Mouse (Mus musculus) midbrain, embryonic 12.5 days (tissue): ENCODE data around the gene Ptpre. TPM values are rescaled to one million over a fixed set of nuclear protein-coding genes. Genes with fewer than 3 reads are reported as not detected.
"Not testable (repeated sequence)": the region's sequence is repeated elsewhere in the genome, so short reads cannot be mapped to it uniquely, and the experiment has no call there.

Source experiments
- ATAC-seq: fragments of 200-750 bp; cut with Nextera tagmentation; 2 replicates; pipeline ENCODE4 v1.8.0; 2017; ENCODE audit warnings: low read depth, moderate TSS enrichment, moderate library complexity; ENCODE audit not compliant: low FRiP score
- H3K27ac ChIP-seq: fragments of 300-500 bp; sonication (generic); replicated peaks from 2 replicates; pipeline ENCODE4 v1.5.1; 2016; ENCODE audit warnings: mild to moderate bottlenecking
- H3K27me3 ChIP-seq: fragments of 300-500 bp; sonication (generic); 2 replicates; pipeline ENCODE4 v1.6.1; 2016; ENCODE audit warnings: mild to moderate bottlenecking
- H3K36me3 ChIP-seq: fragments of 300-500 bp; sonication (generic); 2 replicates; pipeline ENCODE4 v1.6.1; 2016
- H3K4me1 ChIP-seq: fragments of 300-500 bp; sonication (generic); 2 replicates; pipeline ENCODE4 v1.6.1; 2016
- H3K4me2 ChIP-seq: fragments of 300-500 bp; sonication (generic); replicated peaks from 2 replicates; pipeline ENCODE4 v1.6.1; 2016; ENCODE audit warnings: mild to moderate bottlenecking, moderate library complexity
- H3K4me3 ChIP-seq: fragments of 300-500 bp; sonication (generic); 2 replicates; pipeline ENCODE4 v1.5.1; 2016; ENCODE audit warnings: mild to moderate bottlenecking
- H3K9ac ChIP-seq: fragments of 300-500 bp; sonication (generic); replicated peaks from 2 replicates; pipeline ENCODE4 v1.6.1; 2016; ENCODE audit warnings: mild to moderate bottlenecking, moderate library complexity
- H3K9me3 ChIP-seq: fragments of 300-500 bp; sonication (generic); 2 replicates; pipeline ENCODE4 v1.6.1; 2016; ENCODE audit warnings: mild to moderate bottlenecking
- WGBS: fragments of 180-500 bp; shearing (Covaris S2); methylation state at CpG from one replicate; pipeline ENCODE4 v1.1.7; 2016; 5-methylcytosine and 5-hydroxymethylcytosine counted together
- polyA plus RNA-seq: library from polyadenylated mRNA; unstranded; fragments of >200 nt; fragmentation: Nextera tagmentation; extraction: Ambion mirVana; gene quantifications from 2 replicates; pipeline ENCODE4 v1.2.1, GENCODE M21; 2016

The Ptpre gene
- polyA plus RNA-seq, 1 experiment from 2014 or later, result 1.4 TPM

DNA sequence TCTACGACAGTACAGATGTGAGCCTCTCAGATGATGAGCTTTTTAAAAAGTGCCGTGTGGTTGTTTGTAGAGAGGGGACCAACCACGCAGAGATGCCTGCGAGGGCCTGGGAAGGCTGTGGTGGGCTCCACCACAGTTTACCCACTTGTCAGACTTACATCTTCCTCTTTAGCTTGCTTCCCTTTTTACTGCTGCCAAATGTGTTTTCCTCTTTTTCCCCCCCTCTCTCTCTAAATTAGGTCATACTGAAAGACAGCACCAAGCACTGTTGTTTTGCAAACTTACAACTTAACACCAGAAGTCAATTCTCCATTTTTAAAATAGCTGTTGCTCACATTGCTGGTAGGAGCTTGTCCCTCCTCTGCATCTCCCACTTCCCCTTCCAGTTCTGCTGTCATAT, 117.8 kb downstream of the Ptpre start:
- Histone ChIP-seq H3K36me3 (no peaks in the 10 kb centered on the region), H3K9ac (no peak overlapping the region), H3K4me1 (no peaks in the 10 kb centered on the region), H3K27me3 (no peaks in the 10 kb centered on the region), H3K27ac (no peak overlapping the region), H3K4me3 (no peak overlapping the region), H3K9me3 (no peaks in the 10 kb centered on the region), H3K4me2 (no peak overlapping the region)
- ATAC-seq, result no peak
- WGBS, result 90% methylated on average over 4 of the region's 4 CpGs

DNA sequence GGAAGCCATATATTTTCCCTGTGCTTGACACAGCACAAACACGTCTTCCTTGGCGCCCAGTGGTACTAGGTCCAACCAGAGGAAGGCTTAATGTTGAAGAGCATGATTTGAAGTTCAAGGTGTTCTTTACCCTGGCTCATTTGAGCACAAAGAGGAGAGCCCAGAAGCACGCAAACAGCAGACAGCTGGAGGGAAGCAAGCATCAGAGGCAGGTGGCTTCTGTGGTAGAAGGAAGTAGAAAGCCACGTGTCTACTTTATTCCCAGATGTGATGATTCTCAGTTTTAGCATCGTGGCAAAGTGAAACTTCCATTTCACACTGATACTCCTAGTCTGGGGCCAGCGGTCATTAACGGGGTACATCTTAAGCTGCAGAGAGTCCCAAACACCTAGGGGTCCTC, 120.9 kb downstream of the Ptpre start:
- H3K4me2 ChIP-seq, result no peak overlapping the region
- H3K4me3 ChIP-seq, result no peak overlapping the region
- H3K27me3 ChIP-seq, result no peaks in the 10 kb centered on the region
- H3K36me3 ChIP-seq, result no peaks in the 10 kb centered on the region
- no peaks in the 10 kb centered on the region for H3K4me1 ChIP-seq
- no peaks in the 10 kb centered on the region for H3K9me3 ChIP-seq
- WGBS, result 93% methylated on average over 7 of the region's 7 CpGs
- ATAC-seq, result no peak
- H3K9ac ChIP-seq, result no peak overlapping the region
- H3K27ac ChIP-seq, result no peak overlapping the region

DNA sequence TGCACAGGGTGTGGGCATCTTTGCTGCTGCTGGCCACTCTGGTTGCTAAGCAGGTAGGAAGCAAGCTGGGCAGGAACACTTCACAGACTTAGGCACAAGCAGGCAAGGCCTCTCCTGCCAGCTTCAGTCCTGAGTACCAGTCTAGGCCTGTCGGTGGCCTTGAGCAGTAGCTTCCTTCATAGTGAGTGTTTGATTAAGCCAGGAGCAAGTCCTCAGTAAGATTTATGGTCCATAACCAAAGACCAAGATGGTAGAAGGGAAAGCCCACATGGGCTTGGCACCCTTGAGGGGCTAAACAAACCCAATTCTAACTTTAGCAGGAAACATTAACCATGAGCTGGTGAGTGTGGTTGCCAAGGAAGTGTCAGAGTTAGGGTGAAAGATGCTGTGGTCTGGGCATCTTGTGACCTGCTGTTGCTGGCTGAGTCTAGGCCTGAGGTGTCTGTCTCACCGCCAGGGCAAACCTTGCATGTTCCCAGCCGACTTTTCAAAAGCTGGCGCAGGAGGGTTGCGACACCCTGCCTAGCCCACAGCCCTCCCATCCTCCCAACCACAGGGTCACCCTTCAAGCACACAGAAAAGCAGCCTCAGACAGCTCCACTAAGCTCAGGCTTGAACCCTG, 122.1 kb downstream of the Ptpre start:
- ATAC-seq, result no peak
- no peaks in the 10 kb centered on the region for H3K27me3 ChIP-seq
- H3K4me1 ChIP-seq, result no peaks in the 10 kb centered on the region
- no peaks in the 10 kb centered on the region for H3K36me3 ChIP-seq
- no peak overlapping the region for H3K4me3 ChIP-seq
- no peak overlapping the region for H3K27ac ChIP-seq
- WGBS, result 94% methylated on average over 5 of the region's 5 CpGs
- no peak overlapping the region for H3K4me2 ChIP-seq
- no peaks in the 10 kb centered on the region for H3K9me3 ChIP-seq
- H3K9ac ChIP-seq, result no peak overlapping the region

DNA sequence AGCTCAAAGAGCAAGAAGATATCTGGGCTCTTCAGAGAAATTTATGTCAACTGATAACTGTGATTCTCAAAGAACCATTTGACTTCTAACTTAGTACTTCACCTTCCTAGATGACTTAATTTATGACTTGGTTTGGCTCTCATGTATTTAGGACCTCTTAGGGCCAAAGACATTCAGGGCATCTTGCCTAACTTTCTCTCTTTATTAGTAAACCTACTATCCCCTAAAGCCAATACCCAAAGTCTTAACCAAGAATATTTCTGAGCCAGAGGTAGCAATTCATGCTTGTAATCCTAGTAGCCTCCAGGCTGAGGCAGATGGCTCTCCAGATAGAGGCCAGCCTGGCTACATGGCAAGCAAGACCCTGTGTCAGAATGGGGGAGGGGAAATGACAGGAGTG, 123.0 kb downstream of the Ptpre start:
- ATAC-seq, result no peak
- no peak overlapping the region for H3K9ac ChIP-seq
- no peaks in the 10 kb centered on the region for H3K27me3 ChIP-seq
- H3K4me3 ChIP-seq, result no peak overlapping the region
- H3K27ac ChIP-seq, result no peak overlapping the region
- H3K36me3 ChIP-seq, result no peaks in the 10 kb centered on the region
- no peak overlapping the region for H3K4me2 ChIP-seq
- no peaks in the 10 kb centered on the region for H3K9me3 ChIP-seq
- H3K4me1 ChIP-seq, result no peaks in the 10 kb centered on the region

DNA sequence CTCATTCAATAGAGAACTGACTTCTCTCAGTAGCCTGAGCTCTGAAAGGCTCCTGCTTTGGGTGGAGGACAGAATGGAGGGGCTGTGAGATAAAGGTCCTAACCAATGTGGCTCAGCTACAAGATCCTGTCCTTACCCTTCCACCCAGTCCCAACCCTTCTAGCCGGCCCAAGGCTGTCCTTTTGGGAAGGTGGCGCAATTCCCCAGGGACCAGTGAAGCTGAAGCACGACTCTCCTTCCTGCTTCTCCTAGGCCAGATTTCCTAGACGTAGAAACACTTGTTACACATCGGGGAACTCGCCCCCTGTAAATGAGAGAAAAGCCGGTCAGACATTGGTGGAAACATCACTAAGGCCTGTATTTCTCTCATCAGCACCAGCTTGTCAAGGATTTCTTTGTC, 126.9 kb downstream of the Ptpre start:
- peaks cover 7% of the 10 kb centered on the region; the same call in 1 of the 2 replicates for H3K27me3 ChIP-seq
- H3K4me3 ChIP-seq, result no peak overlapping the region
- no peak overlapping the region for H3K4me2 ChIP-seq
- H3K36me3 ChIP-seq, result no peaks in the 10 kb centered on the region
- WGBS, result 87% methylated on average over 7 of the region's 7 CpGs
- H3K27ac ChIP-seq, result no peak overlapping the region
- peaks cover 4% of the 10 kb centered on the region; the same call in 1 of the 2 replicates for H3K4me1 ChIP-seq
- H3K9me3 ChIP-seq, result no peaks in the 10 kb centered on the region
- no peak overlapping the region for H3K9ac ChIP-seq
- no peak for ATAC-seq

DNA sequence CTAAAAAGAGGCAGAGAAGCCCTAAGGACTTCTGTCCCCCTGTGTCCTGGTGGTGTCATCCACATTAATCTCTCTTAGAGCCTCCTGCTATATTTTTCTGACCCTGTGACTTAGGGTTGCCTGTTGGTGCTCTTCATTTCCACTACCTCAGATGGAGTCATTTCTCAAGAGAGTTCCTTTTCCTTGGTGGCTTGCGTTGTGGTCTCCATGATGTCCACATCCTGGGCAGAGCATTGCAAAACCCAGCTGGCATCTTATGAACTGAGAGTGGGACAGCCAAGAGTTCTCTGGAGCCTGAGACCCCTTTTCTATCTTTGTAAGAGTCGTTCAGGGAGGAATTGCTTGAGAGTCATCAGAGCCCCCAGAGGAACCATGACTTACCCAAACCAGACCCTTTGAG, 129.0 kb downstream of the Ptpre start:
- Histone ChIP-seq H3K36me3 (no peaks in the 10 kb centered on the region), H3K9ac (no peak overlapping the region), H3K9me3 (no peaks in the 10 kb centered on the region), H3K27me3 (peaks cover 7% of the 10 kb centered on the region; the same call in 1 of the 2 replicates), H3K27ac (no peak overlapping the region), H3K4me3 (no peak overlapping the region), H3K4me2 (no peak overlapping the region), H3K4me1 (peaks cover 4% of the 10 kb centered on the region; the same call in 1 of the 2 replicates)
- WGBS, result 95% methylated on average over 2 of the region's 2 CpGs
- ATAC-seq, result no peak

DNA sequence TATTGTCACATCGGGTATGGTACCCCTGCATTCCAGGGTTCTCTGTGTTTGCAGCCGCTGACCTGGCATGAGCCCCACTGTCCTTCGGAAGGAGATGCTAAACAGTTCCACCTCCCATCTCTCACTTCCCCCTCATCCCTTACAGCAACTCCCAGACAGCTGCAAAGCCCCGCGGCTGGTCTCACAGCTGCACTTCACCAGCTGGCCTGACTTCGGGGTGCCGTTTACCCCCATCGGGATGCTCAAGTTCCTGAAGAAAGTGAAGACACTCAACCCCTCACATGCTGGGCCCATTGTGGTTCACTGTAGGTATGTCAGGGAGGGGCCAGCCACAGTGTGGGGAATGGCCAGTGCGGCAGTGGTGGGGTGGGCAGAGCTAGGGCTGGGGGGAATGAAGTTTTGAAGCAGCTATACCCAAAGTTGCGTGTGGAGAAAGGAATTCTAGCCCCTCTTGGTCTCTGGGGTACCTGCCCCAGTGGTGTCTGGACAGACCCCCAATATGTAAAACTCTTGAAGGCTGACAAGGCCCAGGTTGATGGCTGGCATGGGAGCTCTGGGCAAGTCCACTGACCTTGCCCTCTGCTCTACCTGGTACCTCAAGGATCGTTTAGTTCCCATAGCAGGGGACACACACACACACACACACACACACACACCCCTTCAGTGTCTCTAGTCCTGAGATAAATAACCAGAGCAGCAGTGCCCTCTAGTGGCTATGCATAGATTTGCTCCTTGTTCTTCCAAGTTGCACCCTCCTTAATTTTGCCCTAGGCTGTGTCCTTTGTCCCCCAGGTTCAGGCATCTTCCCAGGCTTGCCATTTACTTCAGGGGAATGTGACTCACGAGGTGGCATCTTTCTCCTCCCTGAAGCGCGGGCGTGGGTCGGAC, 131.8 kb downstream of the Ptpre start:
- H3K4me1 ChIP-seq, result peaks cover 4% of the 10 kb centered on the region; the same call in 1 of the 2 replicates
- no peak overlapping the region for H3K4me3 ChIP-seq
- 33% methylated on average over 16 of the region's 16 CpGs for WGBS
- H3K9me3 ChIP-seq, result no peaks in the 10 kb centered on the region
- no peak overlapping the region for H3K27ac ChIP-seq
- ATAC-seq, result peak; percentile 60; the same call in 1 of the 2 replicates
- H3K9ac ChIP-seq, result no peak overlapping the region
- H3K4me2 ChIP-seq, result no peak overlapping the region
- H3K36me3 ChIP-seq, result no peaks in the 10 kb centered on the region
- peaks cover 7% of the 10 kb centered on the region; the same call in 1 of the 2 replicates for H3K27me3 ChIP-seq

DNA sequence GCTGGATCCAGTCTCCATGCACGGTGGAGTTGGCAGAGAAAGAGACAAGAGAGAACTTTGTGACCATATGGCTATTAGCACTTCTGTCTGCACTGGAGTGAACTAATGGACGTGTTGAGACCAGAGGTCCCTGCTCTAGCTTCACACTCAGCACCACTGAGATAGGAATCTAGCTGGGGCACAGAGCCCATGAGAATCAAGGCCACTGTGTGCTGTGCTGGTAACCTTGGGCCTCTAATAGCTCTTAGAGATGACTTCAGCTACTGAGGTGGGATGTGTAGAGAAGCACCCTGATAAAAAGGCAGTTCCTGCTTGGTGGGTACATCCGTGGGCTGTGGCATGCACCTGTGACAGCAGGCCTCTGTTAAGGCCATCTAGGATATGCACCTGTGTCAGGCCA, 136.3 kb downstream of the Ptpre start:
- Histone ChIP-seq H3K4me2 (no peak overlapping the region), H3K9ac (no peak overlapping the region), H3K27me3 (peaks cover 3% of the 10 kb centered on the region; the same call in 1 of the 2 replicates), H3K4me1 (no peaks in the 10 kb centered on the region), H3K27ac (no peak overlapping the region), H3K36me3 (no peaks in the 10 kb centered on the region), H3K9me3 (no peaks in the 10 kb centered on the region), H3K4me3 (no peak overlapping the region)
- WGBS, result 75% methylated on average over 3 of the region's 3 CpGs
- ATAC-seq, result no peak

DNA sequence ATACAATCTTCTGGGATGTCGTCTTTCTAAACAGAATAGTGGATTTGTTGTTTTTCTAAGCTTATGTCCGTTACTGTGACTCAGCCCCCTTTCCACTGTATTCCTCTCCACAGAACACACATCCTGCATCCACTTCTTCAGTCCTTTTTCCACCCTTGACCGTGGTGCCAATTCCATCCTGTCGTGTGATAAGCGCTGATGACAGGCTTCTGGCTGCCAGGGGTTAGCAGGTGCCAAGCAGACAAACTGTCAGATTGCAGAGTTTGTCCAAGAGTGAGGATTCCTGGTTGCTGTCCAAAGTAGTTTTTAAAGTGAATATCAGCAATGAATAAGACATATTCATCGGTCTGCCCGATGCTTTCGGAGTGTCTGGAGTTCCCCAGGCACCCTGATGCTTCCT, 139.4 kb downstream of the Ptpre start:
- H3K36me3 ChIP-seq, result no peaks in the 10 kb centered on the region
- no peak for ATAC-seq
- no peaks in the 10 kb centered on the region for H3K27me3 ChIP-seq
- WGBS, result 92% methylated on average over 8 of the region's 8 CpGs
- no peaks in the 10 kb centered on the region for H3K9me3 ChIP-seq
- no peaks in the 10 kb centered on the region for H3K4me1 ChIP-seq
- no peak overlapping the region for H3K4me3 ChIP-seq
- no peak overlapping the region for H3K4me2 ChIP-seq
- H3K27ac ChIP-seq, result no peak overlapping the region
- H3K9ac ChIP-seq, result no peak overlapping the region

DNA sequence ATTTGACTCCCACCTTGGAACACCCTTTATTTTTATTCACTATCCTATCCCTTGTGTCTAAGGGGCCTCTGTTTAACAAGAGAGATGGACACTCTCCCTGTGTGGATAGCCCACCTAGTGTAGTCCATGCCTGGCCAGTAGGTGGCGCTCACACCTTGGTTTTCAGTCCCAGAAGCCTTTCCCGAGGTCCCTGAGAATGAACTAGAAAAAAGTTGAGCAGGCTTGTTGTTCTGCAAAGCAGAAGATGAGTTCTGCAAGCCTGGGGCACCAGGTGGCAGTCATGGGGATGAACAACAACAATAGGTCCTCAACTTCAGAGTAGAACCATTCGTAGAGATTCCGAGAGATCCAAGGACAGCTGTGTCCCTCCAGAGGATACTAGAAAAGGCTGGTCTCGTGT, 143.1 kb downstream of the Ptpre start:
- WGBS, result 75% methylated on average over 5 of the region's 5 CpGs
- no peak overlapping the region for H3K27ac ChIP-seq
- no peak overlapping the region for H3K9ac ChIP-seq
- no peak overlapping the region for H3K4me3 ChIP-seq
- no peak for ATAC-seq
- H3K36me3 ChIP-seq, result peaks cover 4% of the 10 kb centered on the region
- H3K27me3 ChIP-seq, result no peaks in the 10 kb centered on the region
- no peaks in the 10 kb centered on the region for H3K9me3 ChIP-seq
- no peaks in the 10 kb centered on the region for H3K4me1 ChIP-seq
- H3K4me2 ChIP-seq, result no peak overlapping the region

DNA sequence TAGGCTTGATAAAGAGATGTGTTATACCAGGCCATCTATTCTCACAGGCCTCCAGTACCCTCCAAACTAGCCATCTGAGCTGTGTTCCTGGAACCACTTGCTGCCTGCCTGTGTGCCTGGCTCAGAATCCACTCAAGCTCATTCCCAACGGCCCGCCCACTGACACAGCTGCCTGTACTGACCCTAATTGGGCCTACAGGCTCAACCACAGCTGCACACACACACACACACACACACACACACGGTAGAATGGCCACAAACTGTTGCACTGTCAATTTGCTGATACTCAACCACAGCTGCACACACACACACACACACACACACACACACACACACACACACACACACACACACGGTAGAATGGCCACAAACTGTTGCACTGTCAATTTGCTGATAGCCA, 146.8 kb downstream of the Ptpre start:
- H3K36me3 ChIP-seq, result peaks cover 37% of the 10 kb centered on the region
- 69% methylated on average over 4 of the region's 4 CpGs for WGBS

DNA sequence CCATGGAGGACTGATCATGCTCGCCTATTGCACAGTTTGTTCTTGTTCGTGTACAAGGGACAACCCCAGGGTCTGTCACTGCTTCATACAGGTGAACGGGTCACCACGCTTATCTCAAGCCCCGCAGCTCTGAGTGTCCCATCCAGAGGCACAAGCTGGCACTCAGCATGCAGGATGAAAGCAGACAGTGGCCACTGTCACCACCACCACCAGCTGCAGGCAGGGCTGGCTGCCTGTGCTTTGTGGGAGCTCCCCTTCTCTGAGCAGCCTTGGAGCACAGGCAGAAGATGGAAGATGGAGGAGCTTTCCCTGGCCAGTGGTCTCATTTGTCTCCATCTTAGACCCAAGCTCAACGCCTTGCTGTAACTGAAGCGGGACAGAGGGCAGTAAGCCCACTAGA, 147.7 kb downstream of the Ptpre start:
- no peaks in the 10 kb centered on the region for H3K9me3 ChIP-seq
- H3K9ac ChIP-seq, result no peak overlapping the region
- H3K36me3 ChIP-seq, result peaks cover 44% of the 10 kb centered on the region
- H3K27ac ChIP-seq, result no peak overlapping the region; the same call in 1 of the 2 replicates
- H3K4me1 ChIP-seq, result no peaks in the 10 kb centered on the region
- WGBS, result 87% methylated on average over 7 of the region's 7 CpGs
- ATAC-seq, result no peak
- no peaks in the 10 kb centered on the region for H3K27me3 ChIP-seq
- no peak overlapping the region for H3K4me2 ChIP-seq
- no peak overlapping the region for H3K4me3 ChIP-seq

More for the DNA sequence above, 146.8 kb downstream of the Ptpre start:
- not testable (repeated sequence) for H3K9ac ChIP-seq, H3K4me2 ChIP-seq, H3K4me3 ChIP-seq, H3K9me3 ChIP-seq, H3K27ac ChIP-seq, H3K4me1 ChIP-seq, H3K27me3 ChIP-seq, ATAC-seq
